Mouse (Mus musculus) heart, embryonic 12.5 days (tissue): ENCODE results near the gene Atp5j2. TPM values are rescaled to one million over a fixed set of nuclear protein-coding genes. Genes with fewer than 3 reads are reported as not detected.
"Not testable (repeated sequence)": the region's sequence is repeated elsewhere in the genome, so short reads cannot be mapped to it uniquely, and the experiment has no call there.

Experiments used
- ATAC-seq: fragments of 200-750 bp; cut with Nextera tagmentation; 2 replicates; pipeline ENCODE4 v1.8.0; 2017; ENCODE audit warnings: moderate TSS enrichment, moderate library complexity; ENCODE audit not compliant: insufficient number of reproducible peaks, low FRiP score
- H3K27ac ChIP-seq: fragments of 300-500 bp; sonication (generic); 2 replicates; pipeline ENCODE4 v1.5.1; 2016; ENCODE audit warnings: mild to moderate bottlenecking, moderate library complexity; ENCODE audit not compliant: poor library complexity, severe bottlenecking
- H3K27me3 ChIP-seq: fragments of 300-500 bp; sonication (generic); replicated peaks from 2 replicates; pipeline ENCODE4 v1.6.1; 2016; ENCODE audit warnings: mild to moderate bottlenecking, moderate library complexity
- H3K36me3 ChIP-seq: fragments of 300-500 bp; sonication (generic); 2 replicates; pipeline ENCODE4 v1.6.1; 2016; ENCODE audit warnings: mild to moderate bottlenecking, moderate library complexity
- H3K4me1 ChIP-seq: fragments of 300-500 bp; sonication (generic); replicated peaks from 2 replicates; pipeline ENCODE4 v1.6.1; 2016; ENCODE audit warnings: mild to moderate bottlenecking
- H3K4me2 ChIP-seq: fragments of 300-500 bp; sonication (generic); 2 replicates; pipeline ENCODE4 v1.6.1; 2016; ENCODE audit warnings: mild to moderate bottlenecking, moderate library complexity
- H3K4me3 ChIP-seq: fragments of 300-500 bp; sonication (generic); 2 replicates; pipeline ENCODE4 v1.5.1; 2016; ENCODE audit warnings: mild to moderate bottlenecking
- H3K9ac ChIP-seq: fragments of 300-500 bp; sonication (generic); 2 replicates; pipeline ENCODE4 v1.6.1; 2016; ENCODE audit warnings: mild to moderate bottlenecking, moderate library complexity
- H3K9me3 ChIP-seq: fragments of 300-500 bp; sonication (generic); replicated peaks from 2 replicates; pipeline ENCODE4 v1.6.1; 2016; ENCODE audit warnings: mild to moderate bottlenecking, moderate library complexity
- WGBS: fragments of 180-500 bp; shearing (Covaris S2); methylation state at CpG from one replicate; pipeline ENCODE4 v1.1.7; 2016; 5-methylcytosine and 5-hydroxymethylcytosine counted together
- polyA plus RNA-seq: library from polyadenylated mRNA; unstranded; fragments of >200 nt; fragmentation: Nextera tagmentation; extraction: Ambion mirVana; gene quantifications from 2 replicates; pipeline ENCODE4 v1.2.1, GENCODE M21; 2016

Atp5j2 gene
- polyA plus RNA-seq, result 997 and 1,021 TPM in 2 replicates

GRCm38 (mm10) chr5:145191962-145192361 lies at the start of gene Atp5j2:
Gene Atp5j2 (minus strand): TSS chr5:145192062.
- Histone ChIP-seq H3K27ac (peak within 1 kb of the TSS; percentile 95), H3K4me2 (peak within 1 kb of the TSS; percentile 90), H3K4me3 (peak within 1 kb of the TSS; percentile 85), H3K36me3 (peaks cover 52% of the 10 kb centered on the region), H3K9me3 (no peaks in the 10 kb centered on the region), H3K27me3 (no peaks in the 10 kb centered on the region), H3K9ac (peak within 1 kb of the TSS; percentile 88), H3K4me1 (peaks cover 19% of the 10 kb centered on the region)
- WGBS, result 87% methylated on average over 2 of the region's 2 CpGs
- no peak for ATAC-seq

- H3K9me3 ChIP-seq, result no peaks in the 10 kb centered on the region
- peaks cover 57% of the 10 kb centered on the region for H3K36me3 ChIP-seq
- no peak for ATAC-seq
- no peaks in the 10 kb centered on the region for H3K27me3 ChIP-seq
- H3K4me2 ChIP-seq, result no peak overlapping the region
- H3K4me3 ChIP-seq, result no peak overlapping the region
- peaks cover 20% of the 10 kb centered on the region for H3K4me1 ChIP-seq
- H3K27ac ChIP-seq, result no peak overlapping the region
- no peak overlapping the region for H3K9ac ChIP-seq
Measured at GRCm38 (mm10) chr5:145234636-145235035, 42.8 kb upstream of the Atp5j2 start.

- ATAC-seq, result peak; percentile 72
- no peaks in the 10 kb centered on the region for H3K27me3 ChIP-seq
- peak overlapping the region; percentile 95 for H3K9ac ChIP-seq
- H3K4me1 ChIP-seq, result peaks cover 20% of the 10 kb centered on the region
- H3K9me3 ChIP-seq, result no peaks in the 10 kb centered on the region
- WGBS, result under 1% methylated on average over 46 of the region's 49 CpGs
- H3K4me3 ChIP-seq, result peak overlapping the region; percentile 88
- H3K4me2 ChIP-seq, result peak overlapping the region; percentile 79
- H3K36me3 ChIP-seq, result peaks cover 34% of the 10 kb centered on the region
- peak overlapping the region; percentile 93 for H3K27ac ChIP-seq
Measured at GRCm38 (mm10) chr5:145231893-145232411, 40.1 kb upstream of the Atp5j2 start.

GRCm38 (mm10) chr5:145231367-145231871 lies 39.6 kb upstream of the Atp5j2 start, which contains the start of gene Zfp655:
Gene Zfp655 (plus strand): TSS chr5:145231715.
- peak within 1 kb of the TSS; percentile 79 for H3K4me2 ChIP-seq
- H3K4me1 ChIP-seq, result peaks cover 20% of the 10 kb centered on the region
- no peaks in the 10 kb centered on the region for H3K27me3 ChIP-seq
- no peaks in the 10 kb centered on the region for H3K9me3 ChIP-seq
- peaks cover 31% of the 10 kb centered on the region for H3K36me3 ChIP-seq
- peak within 1 kb of the TSS; percentile 88 for H3K4me3 ChIP-seq
- H3K27ac ChIP-seq, result peak within 1 kb of the TSS; percentile 93
- under 1% methylated on average over 42 of the region's 42 CpGs for WGBS
- peak; percentile 98 for ATAC-seq
- peak within 1 kb of the TSS; percentile 95 for H3K9ac ChIP-seq

- peaks cover 23% of the 10 kb centered on the region for H3K36me3 ChIP-seq
Measured at GRCm38 (mm10) chr5:145230641-145231040, 38.8 kb upstream of the Atp5j2 start.

GRCm38 (mm10) chr5:145229283-145229682 lies 37.4 kb upstream of the Atp5j2 start:
- H3K27me3 ChIP-seq, H3K9ac ChIP-seq, H3K27ac ChIP-seq, H3K36me3 ChIP-seq, ATAC-seq, H3K9me3 ChIP-seq, H3K4me2 ChIP-seq, H3K4me3 ChIP-seq: not testable (repeated sequence)
- H3K4me1 ChIP-seq, result peaks cover 20% of the 10 kb centered on the region
- 72% methylated on average over 6 of the region's 6 CpGs for WGBS

More at GRCm38 (mm10) chr5:145230641-145231040, 38.8 kb upstream of the Atp5j2 start:
- peaks cover 20% of the 10 kb centered on the region for H3K4me1 ChIP-seq
- no peak overlapping the region for H3K9ac ChIP-seq
- WGBS, result 90% methylated on average over 4 of the region's 4 CpGs
- H3K9me3 ChIP-seq, result no peaks in the 10 kb centered on the region
- peak overlapping the region; percentile 93; the same call in 1 of the 2 replicates for H3K27ac ChIP-seq
- ATAC-seq, result no peak
- H3K4me3 ChIP-seq, result peak overlapping the region; percentile 88; the same call in 1 of the 2 replicates
- no peaks in the 10 kb centered on the region for H3K27me3 ChIP-seq
- peak overlapping the region; percentile 79 for H3K4me2 ChIP-seq

GRCm38 (mm10) chr5:145226453-145226852 lies 34.6 kb upstream of the Atp5j2 start:
- Histone ChIP-seq H3K9ac (no peak overlapping the region), H3K36me3 (peaks cover 13% of the 10 kb centered on the region), H3K4me2 (no peak overlapping the region), H3K27me3 (no peaks in the 10 kb centered on the region), H3K27ac (no peak overlapping the region), H3K4me3 (no peak overlapping the region), H3K9me3 (no peaks in the 10 kb centered on the region), H3K4me1 (peaks cover 6% of the 10 kb centered on the region; the same call in 1 of the 2 replicates)
- no peak for ATAC-seq
- WGBS, result 63% methylated on average over 2 of the region's 2 CpGs

GRCm38 (mm10) chr5:145223395-145223794 lies 31.5 kb upstream of the Atp5j2 start:
- Histone ChIP-seq H3K27me3 (no peaks in the 10 kb centered on the region), H3K9ac (no peak overlapping the region), H3K4me3 (no peak overlapping the region), H3K36me3 (peaks cover 40% of the 10 kb centered on the region), H3K27ac (no peak overlapping the region), H3K4me1 (no peaks in the 10 kb centered on the region), H3K4me2 (no peak overlapping the region), H3K9me3 (no peaks in the 10 kb centered on the region)
- no peak for ATAC-seq
- WGBS, result 81% methylated on average over 12 of the region's 12 CpGs

GRCm38 (mm10) chr5:145222840-145223239 lies 31.0 kb upstream of the Atp5j2 start:
- ATAC-seq, result no peak
- no peak overlapping the region for H3K4me2 ChIP-seq
- WGBS, result 76% methylated on average over 5 of the region's 5 CpGs
- no peaks in the 10 kb centered on the region for H3K9me3 ChIP-seq
- H3K27ac ChIP-seq, result no peak overlapping the region
- H3K9ac ChIP-seq, result no peak overlapping the region
- no peaks in the 10 kb centered on the region for H3K27me3 ChIP-seq
- H3K36me3 ChIP-seq, result peaks cover 46% of the 10 kb centered on the region
- H3K4me1 ChIP-seq, result no peaks in the 10 kb centered on the region
- H3K4me3 ChIP-seq, result no peak overlapping the region

- Histone ChIP-seq H3K4me1 (no peaks in the 10 kb centered on the region), H3K36me3 (peaks cover 56% of the 10 kb centered on the region)
- 97% methylated on average over 8 of the region's 8 CpGs for WGBS
Measured at GRCm38 (mm10) chr5:145219981-145220380, 28.1 kb upstream of the Atp5j2 start.

GRCm38 (mm10) chr5:145218671-145219070 lies 26.8 kb upstream of the Atp5j2 start:
- WGBS, result 90% methylated on average over 20 of the region's 20 CpGs
- ATAC-seq, result no peak
- Histone ChIP-seq H3K27me3 (no peaks in the 10 kb centered on the region), H3K4me2 (no peak overlapping the region), H3K4me1 (no peaks in the 10 kb centered on the region), H3K27ac (no peak overlapping the region), H3K9ac (no peak overlapping the region), H3K4me3 (no peak overlapping the region), H3K36me3 (peaks cover 69% of the 10 kb centered on the region), H3K9me3 (no peaks in the 10 kb centered on the region)

More at GRCm38 (mm10) chr5:145219981-145220380, 28.1 kb upstream of the Atp5j2 start:
- Histone ChIP-seq H3K4me3 (no peak overlapping the region), H3K9me3 (no peaks in the 10 kb centered on the region), H3K27ac (no peak overlapping the region), H3K27me3 (no peaks in the 10 kb centered on the region), H3K4me2 (no peak overlapping the region), H3K9ac (no peak overlapping the region)
- no peak for ATAC-seq
